ENCODE assay signal across 21 mouse cellular contexts in genomic region chrX:19112753-19113152, GRCm38 (mm10).
"Had no signal": no experiment of that assay in that cellular context is flagged by ENCODE, and none has a peak within 500 bp of the region (broad histone marks: within the 10 kb centered on the region; RNA-seq: fewer than 3 reads in every experiment).

No protein-coding gene starts in this region.

- H3K4me2 ChIP-seq: kidney, embryonic 15.5 days; limb, embryonic 12.5 days; limb, embryonic 15.5 days; liver, embryonic 13.5 days; midbrain, embryonic 13.5 days; neural tube, embryonic 13.5 days had no signal

- H3K9me3 ChIP-seq: kidney, embryonic 15.5 days; limb, embryonic 12.5 days; limb, embryonic 15.5 days; liver, embryonic 13.5 days; megakaryocyte, embryonic 14.5 days; midbrain, embryonic 10.5 days; midbrain, embryonic 13.5 days; neural tube, embryonic 13.5 days had no signal

- H3K4me3 ChIP-seq: kidney, embryonic 15.5 days; limb, embryonic 12.5 days; limb, embryonic 15.5 days; liver, embryonic 13.5 days; megakaryocyte, embryonic 14.5 days; midbrain, embryonic 10.5 days; midbrain, embryonic 13.5 days; myocyte; neural tube, embryonic 13.5 days had no signal

- H3K4me1 ChIP-seq: kidney, embryonic 15.5 days; limb, embryonic 12.5 days; limb, embryonic 15.5 days; liver, embryonic 13.5 days; megakaryocyte, embryonic 14.5 days; midbrain, embryonic 10.5 days; midbrain, embryonic 13.5 days; neural tube, embryonic 13.5 days had no signal

- ATAC-seq: midbrain, embryonic 13.5 days; midbrain, embryonic 16.5 days had no signal

- H3K36me3 ChIP-seq: kidney, embryonic 15.5 days; limb, embryonic 12.5 days; limb, embryonic 15.5 days; liver, embryonic 13.5 days; midbrain, embryonic 10.5 days; midbrain, embryonic 13.5 days; neural tube, embryonic 13.5 days had no signal

- H3K27ac ChIP-seq: kidney, embryonic 15.5 days; limb, embryonic 12.5 days; limb, embryonic 15.5 days; liver, embryonic 13.5 days; midbrain, embryonic 10.5 days; midbrain, embryonic 13.5 days; neural tube, embryonic 13.5 days had no signal

- H3K9ac ChIP-seq: kidney, embryonic 15.5 days; limb, embryonic 12.5 days; limb, embryonic 15.5 days; liver, embryonic 13.5 days; midbrain, embryonic 13.5 days; neural tube, embryonic 13.5 days had no signal

- H3K27me3 ChIP-seq: kidney, embryonic 15.5 days; limb, embryonic 12.5 days; limb, embryonic 15.5 days; liver, embryonic 13.5 days; midbrain, embryonic 13.5 days; neural tube, embryonic 13.5 days had no signal

- DNase-seq: kidney, adult 8-10 months; kidney, postnatal 10 days; kidney, postnatal 36 days; left cerebral cortex, postnatal 4 days; liver, embryonic 13.5 days; lung, adult 2 months; lung, postnatal 14 days; lung, postnatal 4 days; retina, postnatal 1 day; right cerebral cortex, postnatal 25 days; spleen, adult 18-20 months; thymus, postnatal 25 days had no signal
